Mouse (Mus musculus) kidney, postnatal 36 days (tissue): Measurements from ENCODE around the gene Cd9.

Experiments
- DNase-seq, 2 experiments: peaks; one replicate each; pipeline ENCODE4 v3.0.0; 2021 to 2022; ENCODE audit warnings: mixed read lengths in 2 of 2

Gene Cd9

GRCm38 (mm10) chr6:125433257-125433656 is 61.3 kb downstream of the Cd9 start:
- no peak for DNase-seq

- DNase-seq: no peak
Observed at GRCm38 (mm10) chr6:125432522-125432921, 62.1 kb downstream of the Cd9 start.

GRCm38 (mm10) chr6:125430982-125431381 is 63.6 kb downstream of the Cd9 start:
- no peak for DNase-seq

GRCm38 (mm10) chr6:125430358-125430958 is 64.1 kb downstream of the Cd9 start:
- DNase-seq: no peak

GRCm38 (mm10) chr6:125429741-125430140 is 64.8 kb downstream of the Cd9 start:
- no peak for DNase-seq

- DNase-seq: peak; percentile 80 to 89
Observed at GRCm38 (mm10) chr6:125426383-125427360, 67.9 kb downstream of the Cd9 start.

GRCm38 (mm10) chr6:125425205-125426090 is 69.1 kb downstream of the Cd9 start:
- no peak for DNase-seq

GRCm38 (mm10) chr6:125424156-125424555 is 70.4 kb downstream of the Cd9 start:
- peak; percentile 18 to 38 for DNase-seq

GRCm38 (mm10) chr6:125423507-125423906 is 71.1 kb downstream of the Cd9 start:
- DNase-seq: no peak

GRCm38 (mm10) chr6:125423099-125423498 is 71.5 kb downstream of the Cd9 start:
- no peak for DNase-seq

GRCm38 (mm10) chr6:125422051-125422822 is 72.4 kb downstream of the Cd9 start:
- peak; percentile 73 to 85 for DNase-seq

GRCm38 (mm10) chr6:125420458-125421063 is 74.0 kb downstream of the Cd9 start:
- DNase-seq: no peak

GRCm38 (mm10) chr6:125418744-125419143 is 75.8 kb downstream of the Cd9 start:
- DNase-seq: peak; percentile 62 to 84

- peak in 1 of 2 experiments; percentile 20 for DNase-seq
Observed at GRCm38 (mm10) chr6:125413326-125413725, 81.3 kb downstream of the Cd9 start.

- DNase-seq: no peak
Observed at GRCm38 (mm10) chr6:125411661-125412060, 82.9 kb downstream of the Cd9 start.

GRCm38 (mm10) chr6:125410995-125411547 is 83.5 kb downstream of the Cd9 start:
- peak in 1 of 2 experiments; percentile 37 for DNase-seq

- no peak for DNase-seq
Observed at GRCm38 (mm10) chr6:125410551-125410950, 84.0 kb downstream of the Cd9 start.
